Mouse (Mus musculus) 416B (cell line): ENCODE measurements around the gene Tmem30a.
A peak's percentile ranks its signal among the peaks of the same experiment; 100 is the strongest.

ENCODE experiments used
- DNase-seq: peaks from one replicate; pipeline ENCODE4 v3.0.0; 2011; ENCODE audit warnings: low read depth

Gene Tmem30a

DNA sequence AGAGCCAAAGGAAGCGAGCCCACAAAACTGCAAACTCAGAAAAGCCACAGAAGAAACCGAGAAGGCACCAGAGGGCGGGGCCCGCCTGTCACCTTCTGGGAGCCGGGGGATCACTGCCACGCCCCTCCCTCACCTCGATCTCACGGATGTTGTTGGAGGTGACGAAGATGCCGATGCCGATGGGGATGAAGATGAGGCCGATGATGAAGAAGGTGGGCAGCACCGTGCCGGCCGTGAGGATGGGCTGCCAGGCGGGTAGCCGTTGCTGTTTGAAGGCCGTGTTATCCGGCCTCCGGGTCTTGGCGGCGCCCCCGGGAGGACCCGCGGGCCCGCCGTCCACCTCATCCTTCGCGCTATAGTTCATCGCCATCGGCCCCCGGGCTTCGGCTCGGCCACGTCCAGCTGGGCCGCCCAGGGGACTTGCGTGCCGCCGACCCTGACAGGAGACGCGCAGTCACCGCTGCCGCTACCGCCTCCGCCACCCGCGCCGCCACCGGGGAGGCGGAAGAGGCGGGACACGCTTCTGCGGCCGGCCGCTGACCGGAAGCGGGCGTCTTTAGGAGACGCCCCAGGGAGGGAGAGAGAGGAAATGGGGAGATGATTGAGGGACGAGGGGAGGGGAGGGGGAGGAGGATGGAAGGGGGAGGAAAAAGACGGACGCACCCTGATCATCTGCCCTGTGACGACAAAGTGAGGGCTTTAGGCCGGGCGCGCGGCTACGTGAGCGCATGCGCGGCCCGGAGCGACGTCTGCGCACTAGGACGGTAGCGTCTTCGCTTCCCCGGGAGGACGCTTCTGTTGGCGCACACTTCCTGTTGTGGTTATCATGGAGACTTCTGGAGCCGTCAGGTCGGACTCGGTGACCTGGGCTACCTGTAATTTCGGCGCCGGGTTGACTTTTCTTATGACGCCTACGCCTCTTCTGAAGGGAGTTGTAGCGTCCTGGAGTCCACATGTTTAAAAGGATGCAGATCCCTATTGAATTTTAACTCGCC lies at the start of gene Tmem30a:
TSS of gene Tmem30a (minus strand) at position 667 of the 995 bp plus-strand sequence.
- peak; percentile 99 for DNase-seq

DNA sequence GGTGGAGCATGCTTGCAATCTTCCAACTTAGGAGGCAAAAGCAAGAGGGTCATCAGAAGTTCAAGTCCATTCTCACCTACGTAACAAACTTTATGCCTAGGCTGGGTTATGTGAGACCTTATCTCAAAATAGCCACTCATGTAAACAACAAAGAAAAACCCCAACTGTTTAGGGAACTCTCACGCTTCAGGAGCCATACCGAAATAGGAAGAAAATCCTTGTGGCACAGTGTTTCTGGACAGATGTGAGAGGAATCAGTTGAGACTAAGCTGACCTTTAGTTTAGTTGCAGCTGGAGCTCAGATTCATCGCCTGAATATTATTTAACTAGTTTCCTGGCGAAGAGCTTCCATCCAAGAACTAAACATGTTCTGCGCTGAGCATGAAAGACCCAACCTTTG lies 49.3 kb upstream of the Tmem30a start:
- DNase-seq, result no peak

DNA sequence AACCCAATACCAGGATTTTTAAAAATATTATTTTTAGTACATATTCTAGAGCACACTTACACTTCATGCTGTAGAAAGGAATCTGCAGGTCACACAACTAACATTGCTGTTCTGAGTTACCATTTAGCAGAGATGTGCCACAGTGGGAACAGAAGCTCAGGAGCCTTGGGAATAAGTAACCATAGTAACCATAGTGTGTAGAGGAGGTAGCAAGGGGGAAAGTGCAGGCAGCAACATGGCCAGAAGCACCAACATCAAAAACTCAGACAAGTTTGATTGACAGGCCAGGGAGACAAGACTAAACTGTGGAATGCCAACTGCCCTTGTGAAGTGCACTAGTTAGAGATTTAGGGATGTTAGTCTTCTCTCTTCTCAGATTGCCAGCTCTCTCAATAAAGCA lies 48.7 kb upstream of the Tmem30a start:
- DNase-seq, result no peak

DNA sequence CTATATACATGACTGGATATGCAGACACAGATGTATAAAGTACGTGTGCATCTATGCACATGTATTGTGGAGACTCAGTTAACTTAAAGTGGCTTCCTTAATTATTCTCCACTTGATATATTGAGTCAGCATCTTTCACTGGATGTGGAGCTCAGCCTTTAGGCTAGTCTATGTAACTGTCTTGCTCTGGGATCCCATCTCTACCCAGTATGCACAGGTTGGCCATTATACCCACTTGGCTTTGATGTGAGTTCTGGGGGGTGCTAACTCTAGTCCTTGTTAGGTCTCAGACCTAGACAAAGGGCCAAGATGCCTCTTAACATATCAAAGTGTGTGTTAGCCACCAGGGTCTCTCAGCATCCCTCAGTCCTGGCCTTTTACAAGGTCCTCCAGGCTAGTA lies 38.0 kb upstream of the Tmem30a start:
- no peak for DNase-seq

DNA sequence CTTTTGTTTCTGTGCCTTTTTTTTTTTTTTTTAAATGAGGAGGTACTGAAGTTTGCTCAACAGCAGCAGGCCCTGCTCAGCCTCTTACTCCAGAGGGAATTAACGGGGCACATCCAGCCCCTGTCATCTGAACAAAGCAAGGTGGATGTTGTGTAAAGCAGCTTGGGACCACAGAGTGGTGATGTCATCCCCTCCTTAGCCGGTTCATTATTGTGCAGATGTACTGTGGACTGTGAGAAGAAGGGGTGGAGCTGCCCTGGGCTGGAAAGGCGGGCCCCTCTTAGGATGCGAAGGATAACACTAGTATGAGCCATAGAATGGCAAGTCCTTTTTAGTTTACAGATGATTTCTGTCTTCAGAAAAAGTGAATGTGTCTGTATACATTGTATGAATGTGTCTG lies 37.6 kb upstream of the Tmem30a start:
- DNase-seq, result peak; percentile 16

DNA sequence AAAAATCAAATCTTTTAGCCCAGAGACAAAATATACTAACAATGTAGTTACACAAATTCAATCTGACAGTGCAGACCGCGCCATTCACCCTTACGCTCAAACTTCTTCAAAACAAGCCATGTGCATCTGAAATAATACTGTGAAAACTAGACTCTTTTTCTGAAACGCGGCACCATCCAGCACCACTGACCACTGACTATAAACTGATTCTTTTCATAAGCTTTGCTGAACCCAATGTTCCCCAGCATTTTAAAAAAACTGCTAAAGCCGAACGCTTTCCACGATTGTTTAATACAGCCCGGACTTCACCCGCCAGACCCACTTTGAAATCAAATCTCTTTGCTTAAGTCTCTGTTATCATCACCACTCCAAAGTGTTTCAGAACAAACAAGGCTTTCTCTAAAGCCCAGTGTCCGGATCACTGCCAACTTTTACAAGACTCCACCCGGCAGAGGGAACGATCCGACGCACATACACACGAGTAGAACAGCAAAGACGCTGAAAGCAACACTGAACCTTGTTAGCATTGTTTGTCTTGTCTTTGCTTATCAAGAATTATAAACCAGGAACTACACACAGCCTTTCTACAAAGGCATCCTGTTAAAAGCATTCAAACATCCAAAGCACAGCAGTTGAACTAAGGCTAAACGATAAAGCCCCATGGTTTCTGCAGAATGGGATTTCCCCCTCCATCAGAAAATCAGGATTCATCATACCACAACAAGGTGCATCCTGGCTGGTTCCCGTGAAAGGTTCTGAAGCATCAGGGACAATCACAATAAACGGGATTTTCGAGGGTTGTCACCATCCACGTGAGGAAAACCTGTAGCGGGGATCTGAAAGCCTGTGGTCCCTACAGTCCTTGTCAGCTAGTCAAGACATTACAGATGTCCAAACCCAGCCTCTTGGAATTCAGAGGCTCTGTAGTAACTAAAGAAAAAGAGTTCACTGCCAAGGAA lies 36.8 kb upstream of the Tmem30a start:
- no peak for DNase-seq

DNA sequence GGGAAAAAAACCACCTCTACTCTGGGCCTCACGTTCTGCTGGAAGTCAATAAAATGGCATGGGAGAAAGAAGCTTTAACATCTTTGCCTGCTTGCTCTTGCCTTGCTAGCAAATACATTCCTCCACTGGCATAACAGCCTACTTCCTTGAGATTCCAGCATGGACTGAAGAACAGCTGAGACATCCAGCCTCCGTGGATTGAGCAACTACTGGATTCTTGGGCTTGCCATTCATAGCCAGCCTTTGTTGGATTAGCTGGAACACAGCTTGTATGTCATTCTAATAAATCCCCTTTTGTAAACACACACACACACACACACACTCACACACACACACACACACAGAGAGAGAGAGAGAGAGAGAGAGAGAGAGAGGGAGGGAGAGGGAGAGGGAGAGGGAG lies 33.8 kb upstream of the Tmem30a start:
- DNase-seq, result no peak

DNA sequence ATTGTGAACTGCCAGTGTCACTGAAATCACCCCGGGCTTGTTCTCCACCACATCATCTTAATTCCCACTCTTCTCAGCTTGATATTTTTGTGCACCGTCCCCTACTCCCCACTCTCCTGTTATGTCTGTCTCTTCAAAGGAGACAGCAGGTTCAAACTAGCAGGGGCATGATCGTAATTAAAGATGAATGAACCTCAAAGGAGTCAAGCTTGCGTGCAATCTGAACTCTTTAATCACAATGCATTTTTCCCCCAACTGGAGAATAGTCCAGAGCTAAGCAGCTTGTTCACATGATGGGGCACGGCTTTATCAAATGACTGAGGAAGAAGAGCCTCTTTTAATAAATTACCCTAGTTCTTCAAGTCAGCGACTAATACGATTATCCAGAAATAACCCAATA lies 32.2 kb upstream of the Tmem30a start:
- DNase-seq, result no peak

DNA sequence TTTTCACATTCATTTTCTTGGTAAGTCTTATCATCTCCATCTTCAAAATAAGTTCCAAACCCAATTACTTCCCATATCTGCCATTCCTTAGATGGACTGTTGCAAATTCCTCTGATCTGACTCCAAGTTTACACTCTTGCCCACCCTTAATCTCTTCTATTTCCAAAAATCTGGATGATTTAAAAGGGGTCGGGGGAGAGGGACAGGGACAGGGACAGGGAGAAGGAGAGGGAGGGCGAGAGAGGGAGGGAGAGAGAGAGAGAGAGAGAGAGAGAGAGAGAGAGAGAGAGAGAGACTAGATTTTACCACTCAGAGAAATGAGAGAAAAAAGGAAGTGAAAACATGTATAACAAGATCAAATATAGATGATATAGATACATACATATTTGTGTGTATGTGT lies 30.5 kb upstream of the Tmem30a start:
- no peak for DNase-seq

DNA sequence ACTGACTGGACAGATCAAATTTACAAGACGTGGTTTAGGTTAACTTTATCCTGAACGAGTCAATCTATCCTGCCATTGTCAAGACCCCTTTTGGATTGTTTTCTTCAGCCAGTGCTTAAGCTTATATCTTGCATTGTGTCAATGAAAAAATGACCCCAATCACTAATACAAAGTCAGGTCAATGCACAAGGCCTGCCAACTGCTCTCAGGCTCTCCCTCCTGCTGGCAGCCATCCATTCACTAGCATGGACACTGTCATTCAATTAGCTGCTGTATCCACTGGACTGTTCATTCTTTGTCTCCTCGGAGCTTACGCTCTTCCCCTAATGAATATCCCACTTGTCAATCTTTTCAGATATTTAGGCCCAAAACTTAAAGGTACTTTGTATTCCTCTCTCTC lies 30.1 kb upstream of the Tmem30a start:
- DNase-seq, result no peak

DNA sequence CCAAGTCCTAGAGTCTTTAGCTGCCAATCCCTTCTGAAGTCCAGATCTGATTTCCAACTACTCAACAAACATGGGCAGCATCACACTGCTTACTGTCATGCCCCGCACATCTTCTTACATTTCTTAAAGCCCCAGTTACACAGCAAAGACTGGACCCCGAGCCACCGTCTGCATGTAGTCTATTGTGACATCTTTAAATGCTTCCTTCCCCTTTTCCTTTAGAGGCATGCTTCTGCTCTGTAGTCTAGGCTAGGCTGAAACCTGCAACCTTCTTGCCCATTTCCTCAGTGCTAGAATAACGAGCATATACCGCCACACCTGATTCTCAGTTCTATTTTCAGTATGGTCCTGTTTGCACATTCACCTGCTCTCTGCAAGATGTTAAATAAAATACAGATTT lies 23.2 kb upstream of the Tmem30a start:
- DNase-seq, result peak; percentile 66

DNA sequence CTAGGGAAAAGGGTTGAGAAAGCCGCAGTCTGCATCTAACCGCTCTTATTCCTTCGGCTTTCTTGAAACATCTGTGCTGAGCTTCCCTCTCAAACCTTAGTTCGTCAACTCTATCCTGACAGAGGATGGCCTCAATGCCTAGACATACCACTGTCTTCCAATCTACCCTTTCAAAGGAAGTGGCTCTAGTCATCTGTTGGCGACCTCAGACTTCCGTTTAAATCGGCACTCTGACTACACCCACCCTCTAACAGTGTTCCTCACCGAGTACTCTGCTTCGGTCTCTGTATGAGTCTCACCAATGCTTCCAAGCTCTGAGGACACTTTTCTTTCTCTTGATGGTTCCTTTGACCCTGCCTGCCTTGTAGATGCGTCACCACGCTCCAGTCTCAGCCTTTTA lies 22.7 kb upstream of the Tmem30a start:
- peak; percentile 68 for DNase-seq

DNA sequence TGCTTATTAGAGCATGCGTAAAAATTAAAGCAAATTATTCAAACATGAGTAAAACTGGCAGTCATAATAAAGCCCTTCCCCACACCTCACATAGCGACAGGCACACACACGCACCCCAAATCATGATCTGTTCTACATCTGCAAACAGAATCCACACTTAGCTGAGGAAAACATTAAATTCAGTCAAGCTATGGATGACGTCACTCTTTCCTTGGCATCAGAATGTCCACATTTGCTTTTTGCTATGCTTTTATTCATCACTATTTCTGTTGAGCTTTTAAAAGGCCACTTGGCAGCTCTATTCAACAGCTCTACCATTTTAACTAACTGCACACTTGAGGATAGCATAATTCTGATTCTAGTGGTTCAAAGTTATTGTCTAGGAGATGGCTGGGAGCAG lies 21.3 kb upstream of the Tmem30a start:
- no peak for DNase-seq

DNA sequence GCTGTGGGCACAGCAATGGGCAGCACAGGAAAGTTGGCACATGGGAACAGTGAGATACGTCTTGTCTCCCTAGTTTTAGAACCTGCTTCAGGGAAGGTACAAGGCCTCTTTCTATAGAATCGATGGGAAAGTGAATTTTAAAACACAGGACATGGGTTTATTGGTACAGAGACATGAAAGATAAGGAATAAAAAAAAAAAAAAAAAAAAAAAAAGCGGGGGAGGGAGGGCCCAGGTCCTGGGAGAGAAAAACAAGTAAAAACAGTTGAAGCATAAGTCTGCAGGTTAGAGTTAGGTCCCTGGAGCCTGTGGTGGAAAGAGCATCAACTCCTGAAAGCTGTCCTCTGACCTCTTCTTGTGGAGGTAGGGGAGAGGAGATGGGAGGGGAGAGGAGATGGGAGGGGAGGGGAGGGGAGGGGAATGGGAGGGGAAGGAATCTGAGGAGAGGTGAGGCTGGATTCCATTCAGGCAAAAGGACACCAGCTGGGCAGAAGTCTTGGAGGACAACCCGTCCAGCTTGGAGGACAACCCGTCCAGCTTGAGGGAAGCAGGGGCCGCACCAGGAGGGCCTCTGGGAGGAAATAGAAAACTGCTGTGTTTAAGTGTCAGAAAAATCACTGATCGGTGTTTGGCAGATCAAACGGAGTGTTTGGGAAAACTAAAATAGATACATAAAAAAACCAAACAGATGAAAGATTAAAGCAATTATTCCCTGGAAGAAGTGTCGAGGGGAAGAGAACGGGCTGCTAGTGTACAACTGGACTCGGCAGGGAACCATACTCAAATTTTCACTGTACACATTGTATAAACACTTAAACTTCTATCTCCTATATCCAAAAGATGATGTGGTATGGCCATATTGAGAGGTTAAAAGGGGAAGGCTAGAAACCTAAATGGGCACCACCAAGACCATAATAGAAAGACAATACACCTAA lies 17.9 kb upstream of the Tmem30a start:
- DNase-seq, result no peak

DNA sequence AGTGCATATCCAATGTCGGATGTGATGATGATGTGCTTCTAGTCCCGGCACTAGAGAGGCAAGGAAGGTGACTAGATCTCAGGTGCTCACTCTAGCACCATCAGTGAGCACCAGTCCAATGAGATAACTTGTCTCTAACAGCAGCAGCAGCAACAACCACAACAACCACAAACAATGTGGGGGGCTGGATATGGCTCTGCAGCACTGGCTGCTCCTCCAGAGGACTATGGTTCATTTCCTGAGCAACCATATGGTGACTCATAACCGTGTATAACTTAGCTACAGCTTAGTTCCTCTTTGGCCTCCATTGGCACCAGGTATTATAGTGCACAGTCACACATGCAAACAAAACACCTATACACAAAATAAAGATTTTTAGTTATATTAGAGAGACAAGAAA lies 17.2 kb upstream of the Tmem30a start:
- DNase-seq, result peak; percentile 97

DNA sequence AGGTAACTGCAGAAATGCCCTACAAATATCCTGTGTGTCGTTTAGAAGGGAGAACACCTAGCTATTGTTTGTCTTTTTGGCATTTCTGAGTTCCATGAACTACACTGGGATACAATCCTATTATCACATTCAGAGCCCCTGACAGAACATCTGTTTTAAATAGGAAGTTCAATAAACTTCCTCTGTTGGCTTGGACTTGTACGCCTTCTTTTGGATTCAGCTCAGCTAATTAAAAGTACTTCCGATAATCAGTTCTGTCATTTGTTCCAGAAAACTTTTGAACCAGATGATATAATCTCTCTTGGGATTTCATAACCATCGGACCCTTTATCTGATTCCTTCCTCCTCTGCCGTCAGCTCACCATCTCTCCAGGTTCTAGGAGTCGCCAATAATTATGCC lies 16.1 kb upstream of the Tmem30a start:
- DNase-seq, result no peak

DNA sequence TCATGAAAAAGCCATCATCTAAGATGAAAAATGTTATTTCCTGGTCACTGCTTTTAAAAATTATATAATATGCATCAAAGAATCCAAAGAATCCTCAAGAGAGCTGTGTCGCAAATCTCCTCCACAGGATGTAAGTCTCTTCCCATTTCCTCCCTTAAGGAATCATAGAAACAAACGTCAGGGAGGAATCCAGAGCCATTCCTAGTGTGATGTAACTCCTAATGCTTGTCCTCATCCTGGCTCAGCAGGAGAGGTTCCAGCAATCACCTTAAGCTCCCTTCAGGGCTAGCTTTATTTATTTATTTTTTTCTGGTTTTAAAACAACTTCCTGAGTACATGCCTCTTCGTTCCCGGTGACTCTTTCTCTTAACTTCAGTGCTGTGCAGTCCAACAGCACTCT lies 13.9 kb upstream of the Tmem30a start:
- no peak for DNase-seq

DNA sequence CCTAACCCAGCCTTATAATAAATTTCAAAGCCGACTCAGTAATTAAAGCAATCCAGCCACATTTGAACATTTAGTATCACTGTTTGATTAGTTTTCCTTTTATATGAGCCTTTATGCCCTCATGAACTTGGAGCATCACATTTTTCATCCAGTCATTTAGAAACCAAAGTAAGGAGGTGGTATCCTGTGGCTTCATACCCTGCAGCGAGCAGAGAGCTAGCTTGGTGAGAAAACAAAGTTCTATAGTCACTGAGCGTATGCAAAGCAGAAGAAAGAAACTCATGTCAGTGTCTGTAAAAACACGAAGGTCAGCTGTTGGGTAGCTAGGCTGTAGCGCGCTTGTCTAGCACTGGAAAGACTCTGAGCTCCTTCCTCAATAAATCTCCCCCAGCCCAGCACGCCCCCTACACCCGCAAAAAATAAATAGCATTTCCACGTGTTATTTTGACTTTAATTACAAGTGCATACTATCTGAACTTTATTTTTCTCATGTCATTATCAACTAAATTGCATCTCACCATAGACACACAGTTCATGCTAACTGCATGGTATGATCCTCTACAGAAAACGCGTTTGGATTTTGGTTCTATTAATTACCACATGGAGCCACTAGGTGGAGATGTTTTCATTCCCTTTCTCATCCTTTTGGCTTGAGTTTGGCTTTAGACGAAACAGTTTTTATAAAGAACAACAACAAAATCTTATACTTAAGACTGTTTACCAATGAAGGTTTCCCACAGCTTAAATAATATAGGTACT lies 13.2 kb upstream of the Tmem30a start:
- peak; percentile 69 for DNase-seq

DNA sequence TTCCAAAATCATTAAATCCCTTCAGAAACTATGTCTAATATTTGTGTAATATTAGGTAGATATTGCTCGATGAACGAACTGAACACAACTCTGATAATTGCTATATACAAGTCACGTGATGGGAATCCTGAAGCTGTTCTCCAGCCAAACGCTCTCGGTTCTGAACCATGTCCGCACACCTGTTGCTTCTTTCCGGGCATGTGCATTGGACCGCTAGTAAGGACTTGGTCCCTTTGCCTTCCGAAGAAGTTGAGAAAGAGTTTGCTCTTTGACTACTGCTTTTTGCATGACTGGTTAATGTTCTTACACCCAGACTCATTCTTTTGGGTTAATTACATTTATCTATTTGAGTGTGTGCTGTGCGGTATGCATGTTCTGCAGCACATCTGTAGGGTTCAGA lies 12.1 kb upstream of the Tmem30a start:
- no peak for DNase-seq

DNA sequence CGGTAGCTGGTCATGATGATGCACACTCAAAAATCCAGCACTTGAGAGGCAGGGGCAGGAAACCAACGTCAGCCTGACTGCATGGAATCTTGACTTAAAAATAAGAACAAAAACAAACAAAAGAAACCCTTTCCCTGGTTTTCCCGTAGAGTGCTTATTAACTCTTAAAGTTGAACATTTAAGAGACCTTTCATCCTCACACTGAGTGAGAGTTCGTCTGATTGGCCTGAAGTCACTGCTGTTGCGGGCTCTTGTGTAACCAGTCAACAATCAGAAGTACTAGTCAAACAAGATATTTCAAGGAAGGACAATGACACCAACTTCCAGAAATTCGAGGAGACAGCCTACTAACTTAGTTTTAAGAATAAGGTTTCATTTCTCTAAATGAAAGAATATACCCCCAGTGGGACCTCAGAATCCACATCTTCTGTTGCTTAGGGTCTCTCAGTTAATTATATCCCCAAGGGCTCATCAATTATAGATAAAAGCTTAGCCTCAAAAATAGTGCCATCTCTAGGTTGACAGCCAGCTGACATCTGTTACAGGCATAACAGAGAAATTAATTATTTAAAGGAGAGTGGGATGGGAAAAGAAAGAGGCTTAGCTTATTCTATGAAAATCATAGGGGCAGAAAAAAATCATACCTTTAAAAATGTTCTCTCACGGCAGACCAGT lies 3.3 kb upstream of the Tmem30a start:
- DNase-seq, result no peak
